Mouse (Mus musculus): ENCODE measurements around the gene Scaf4.
"Not testable (repeated sequence)": the region's sequence is repeated elsewhere in the genome, so short reads cannot be mapped to it uniquely, and the experiment has no call there.

Scaf4 gene

DNA sequence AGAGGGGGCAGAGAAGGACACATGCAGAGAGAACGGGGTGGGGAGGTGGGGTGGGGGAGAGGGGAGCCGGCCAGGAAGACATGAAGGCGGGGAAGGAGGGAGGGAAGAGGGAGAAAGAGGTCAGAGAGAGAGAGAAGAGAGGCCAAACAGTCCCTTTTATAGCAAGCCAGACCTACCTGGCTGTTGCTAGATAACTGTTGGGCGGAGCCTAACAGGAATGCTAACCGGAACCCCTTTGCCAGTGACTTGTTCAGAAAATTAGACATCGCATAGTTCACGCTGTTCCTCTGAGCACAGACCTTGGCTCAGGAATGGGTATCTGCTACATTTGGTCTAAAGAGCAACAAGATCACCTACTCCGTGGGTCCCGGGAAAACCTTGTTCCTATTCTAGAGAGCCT, 6.7 kb upstream of the Scaf4 start:
- no peak for DNase-seq

DNA sequence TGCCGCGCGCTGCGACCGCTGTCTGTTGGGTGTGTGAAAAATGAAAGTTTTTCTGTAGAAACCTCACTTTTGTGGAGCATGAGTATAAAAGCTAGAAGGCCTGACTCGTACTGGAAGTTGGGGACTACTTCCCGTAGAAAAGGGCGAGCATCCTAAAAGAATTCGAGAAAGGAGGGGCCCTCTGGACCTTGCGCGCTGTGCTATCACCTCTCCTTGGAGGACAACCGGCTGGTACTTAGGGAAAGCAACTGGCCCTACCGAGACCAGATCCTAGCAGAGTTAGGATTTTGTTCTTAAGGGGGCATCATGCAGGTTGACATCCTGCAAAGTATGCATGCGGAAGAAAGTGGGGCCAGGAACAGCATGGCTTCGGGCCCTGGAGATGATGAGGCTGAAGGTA, 613 bp upstream of the Scaf4 start:
- no peak for DNase-seq

DNA sequence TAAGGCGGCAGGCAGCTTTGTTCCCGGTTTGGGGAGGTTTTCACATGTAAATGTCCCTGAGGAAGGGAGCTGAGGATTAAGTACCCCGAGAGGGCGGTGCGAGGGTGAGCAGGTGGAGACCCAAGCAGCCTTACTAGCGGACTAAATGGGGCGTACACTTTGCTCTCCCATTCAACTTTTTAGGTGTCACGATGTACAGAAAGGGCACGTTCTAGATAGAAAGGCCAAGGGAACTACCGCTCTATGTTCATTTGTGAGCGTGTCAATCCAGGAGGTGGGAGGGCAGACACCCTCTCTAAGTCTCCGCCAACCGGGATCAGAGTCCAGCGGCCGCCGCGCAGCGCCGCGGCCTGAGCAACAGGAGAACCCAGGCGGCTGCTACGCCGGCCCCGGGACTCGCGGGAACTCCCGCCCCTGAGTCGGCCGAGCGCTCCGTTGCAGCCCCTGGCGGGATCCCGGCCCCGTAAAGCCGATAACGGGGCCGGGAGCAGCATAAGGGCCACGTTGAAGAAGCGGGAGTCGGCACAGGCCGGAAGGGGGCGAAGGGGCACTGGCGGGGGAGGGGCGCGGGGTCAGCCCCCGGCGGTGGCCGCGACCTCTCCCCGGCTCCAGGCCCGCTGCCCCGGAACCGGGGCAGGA, 918 bp downstream of the Scaf4 start:
- DNase-seq: peak; percentile 38

DNA sequence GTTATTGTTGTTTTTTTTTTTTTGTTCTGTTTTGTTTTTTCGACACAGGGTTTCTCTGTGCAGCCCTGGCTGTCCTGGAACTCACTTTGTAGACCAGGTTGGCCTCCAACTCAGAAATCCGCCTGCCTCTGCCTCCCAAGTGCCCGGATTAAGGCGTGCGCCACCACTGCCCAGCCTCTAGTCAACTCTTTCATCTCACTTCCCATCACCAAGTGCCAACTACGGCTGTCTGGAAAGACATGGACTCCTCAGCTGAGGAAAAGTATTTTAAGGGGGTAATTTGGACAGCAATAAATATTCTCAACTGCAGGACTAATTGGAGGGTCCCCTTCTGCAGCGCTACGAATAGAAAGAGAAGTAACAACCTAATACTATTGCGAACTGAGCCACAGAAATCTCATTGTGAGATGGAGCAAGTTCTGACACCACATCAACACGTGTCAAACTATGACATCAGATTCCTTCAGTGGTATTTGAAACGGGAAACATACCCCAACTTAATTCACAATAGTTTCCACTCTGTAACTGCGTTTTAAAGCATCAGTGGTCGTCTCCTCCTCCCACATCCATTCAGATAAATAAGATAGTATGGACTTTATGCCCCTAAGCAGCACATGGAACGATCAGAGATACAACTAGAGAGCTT, 1.6 kb downstream of the Scaf4 start:
- DNase-seq: no peak

DNA sequence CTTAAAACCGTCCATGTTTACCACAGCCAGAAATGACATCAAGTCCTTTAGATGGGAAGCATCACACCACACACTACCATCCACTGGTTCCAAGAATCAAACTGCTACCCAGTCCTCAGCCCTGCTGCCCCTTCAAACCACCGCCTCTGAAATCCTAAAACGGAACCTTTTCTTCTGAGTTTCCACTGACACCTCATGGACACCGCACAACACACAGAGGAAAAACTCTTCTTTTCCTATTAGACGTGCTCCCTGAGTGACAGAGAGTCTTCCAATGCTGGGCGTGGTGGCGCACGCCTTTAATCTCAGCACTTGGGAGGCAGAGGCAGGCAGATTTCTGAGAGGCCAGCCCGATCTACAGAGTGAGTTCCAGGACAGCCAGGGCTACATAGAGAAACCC, 2.9 kb downstream of the Scaf4 start:
- no peak for DNase-seq

DNA sequence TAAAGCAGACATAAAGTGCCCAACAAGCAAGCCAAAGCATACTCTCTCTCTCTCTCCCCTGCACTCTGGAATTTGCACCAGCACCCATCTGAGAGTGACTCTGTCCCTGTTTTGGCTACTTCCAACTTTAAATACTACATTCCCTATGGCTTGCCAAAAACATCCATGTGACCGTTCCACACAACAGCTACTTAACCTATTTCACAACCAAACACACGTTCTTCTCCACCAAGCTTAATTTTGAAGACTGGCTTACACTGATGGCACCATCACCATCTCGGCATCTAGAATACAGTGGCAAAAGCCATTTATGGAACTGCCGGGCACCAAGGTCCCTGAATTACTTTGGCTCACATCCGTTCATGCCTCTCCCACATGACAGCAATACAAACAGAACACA, 3.3 kb downstream of the Scaf4 start:
- peak; percentile 16 for DNase-seq

DNA sequence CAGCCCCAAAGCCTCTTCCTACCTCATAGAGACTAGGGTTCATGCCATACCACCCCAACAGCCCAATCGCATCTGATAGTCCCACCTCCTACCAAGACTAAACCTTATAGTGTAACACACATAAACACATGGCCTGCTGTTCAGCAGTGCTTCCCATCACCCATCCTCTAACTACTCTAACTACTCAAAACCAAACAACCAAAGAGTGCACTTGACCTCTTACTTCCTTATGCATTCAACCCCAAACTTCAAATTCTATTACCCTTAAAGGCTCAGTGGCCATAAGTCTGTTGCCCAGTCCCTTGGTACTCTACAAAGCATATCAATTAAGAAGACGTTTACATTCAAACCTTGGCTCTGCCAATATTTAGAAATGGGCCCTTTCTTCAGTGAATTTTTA, 3.8 kb downstream of the Scaf4 start:
- DNase-seq: no peak

DNA sequence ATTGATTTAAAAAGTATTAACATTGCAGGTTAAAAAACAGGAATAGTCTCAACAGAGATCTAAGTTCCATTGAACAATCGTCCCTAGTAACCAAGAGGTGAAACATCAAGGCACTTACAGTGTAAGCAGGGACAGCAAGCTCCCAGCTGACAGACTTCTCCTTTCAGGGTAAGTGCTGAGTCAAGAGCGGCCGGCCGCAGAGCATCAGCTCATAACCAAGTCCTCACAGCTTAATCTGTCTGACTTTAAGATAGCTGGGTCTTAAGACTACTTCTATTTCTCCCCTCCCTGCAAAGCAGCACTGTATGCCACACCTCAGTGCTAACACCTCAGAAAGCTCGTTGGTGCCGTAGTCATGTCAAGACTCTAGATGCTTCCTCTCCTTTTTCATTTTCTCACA, 5.2 kb downstream of the Scaf4 start:
- no peak for DNase-seq

DNA sequence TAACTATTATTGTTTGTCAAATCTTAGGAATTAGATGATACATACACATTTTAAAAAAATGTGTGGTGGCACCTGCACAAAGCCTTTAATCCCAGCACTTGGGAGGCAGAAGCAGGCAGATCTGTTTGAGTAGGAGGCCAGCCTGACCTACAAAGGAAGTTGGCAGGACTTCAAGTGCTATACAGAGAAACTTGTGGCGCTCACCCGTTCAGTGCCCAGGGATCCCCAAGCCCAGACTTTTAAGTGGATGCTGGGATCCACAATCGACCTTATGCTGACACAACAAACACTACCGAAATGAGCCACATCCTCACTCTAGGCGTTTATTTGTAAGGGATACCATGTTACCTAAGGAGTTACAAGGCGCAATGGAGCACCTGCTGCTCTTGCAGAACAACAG, 8.8 kb downstream of the Scaf4 start:
- no peak for DNase-seq

DNA sequence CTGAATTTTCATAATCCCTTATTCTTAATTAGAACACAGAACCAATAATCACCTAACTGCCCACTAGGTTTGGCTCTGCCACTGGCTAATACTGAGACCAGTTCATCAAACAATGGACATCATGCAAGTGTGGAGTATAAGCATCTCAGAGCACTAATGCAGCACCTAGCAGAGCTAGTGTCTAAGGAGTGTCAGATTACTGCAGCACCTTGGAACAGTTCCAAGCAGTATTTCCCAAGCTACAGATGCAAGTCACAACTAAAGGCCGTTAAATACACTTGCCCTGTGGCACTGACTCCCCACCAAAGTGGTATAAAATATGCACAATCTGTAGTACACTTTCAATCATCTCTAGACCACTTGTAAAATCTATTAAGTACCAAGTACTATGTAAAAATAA, 17.7 kb downstream of the Scaf4 start:
- DNase-seq: no peak

DNA sequence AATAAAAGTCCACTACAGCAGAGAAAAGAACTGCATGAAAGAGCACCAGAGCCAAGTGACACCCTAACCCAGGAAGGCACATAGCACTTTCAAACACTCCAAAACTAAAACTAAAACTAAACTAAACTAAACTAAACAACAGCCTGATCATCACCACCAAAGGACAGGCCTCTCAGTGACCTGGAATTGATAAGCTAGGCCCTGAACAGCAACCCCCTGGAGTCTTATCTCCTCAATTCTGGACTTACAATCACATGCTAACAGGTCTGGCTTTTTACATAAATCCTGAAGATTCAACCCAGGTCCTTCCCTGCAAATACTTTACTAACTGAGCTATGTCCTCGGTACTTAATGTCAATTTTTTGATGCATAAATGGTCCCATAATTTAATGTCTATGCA, 19.2 kb downstream of the Scaf4 start:
- DNase-seq: no peak

DNA sequence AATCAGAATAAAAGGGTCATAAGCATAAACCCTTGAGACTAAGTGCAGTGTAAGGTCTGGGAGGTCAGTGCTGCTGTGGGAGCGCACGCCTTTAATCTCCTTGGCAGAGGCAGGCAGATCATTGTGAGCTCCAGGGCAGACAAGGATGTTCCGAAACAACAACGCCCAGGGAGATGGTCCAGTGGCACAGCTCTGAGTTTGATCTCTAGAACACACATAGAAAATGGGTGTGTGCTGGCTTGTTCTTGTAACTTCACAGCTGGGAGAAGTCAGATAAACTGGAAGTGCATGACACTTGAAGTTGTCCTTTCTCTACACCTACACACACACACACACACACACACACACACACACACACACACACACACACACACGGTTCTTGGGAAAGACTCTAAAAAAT, 20.3 kb downstream of the Scaf4 start:
- DNase-seq: no peak

DNA sequence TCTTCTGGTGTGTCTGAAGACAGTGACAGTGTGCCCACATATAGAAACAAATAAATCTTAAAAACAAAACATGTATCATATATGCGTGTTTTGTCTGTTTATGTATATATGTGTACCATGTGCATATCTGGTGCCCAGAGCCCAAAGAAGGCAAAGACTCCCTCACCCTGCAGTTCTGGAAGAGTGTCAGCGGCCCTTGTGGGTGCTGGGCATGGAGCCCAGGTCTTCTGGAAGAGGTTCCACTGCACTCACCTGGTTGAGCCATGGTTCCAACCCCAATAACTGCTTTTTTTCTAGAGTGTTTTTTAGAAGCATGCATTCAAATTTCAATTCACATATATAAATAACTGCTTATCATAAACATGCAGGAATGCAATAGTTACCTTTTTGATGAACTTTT, 22.5 kb downstream of the Scaf4 start:
- DNase-seq: no peak

DNA sequence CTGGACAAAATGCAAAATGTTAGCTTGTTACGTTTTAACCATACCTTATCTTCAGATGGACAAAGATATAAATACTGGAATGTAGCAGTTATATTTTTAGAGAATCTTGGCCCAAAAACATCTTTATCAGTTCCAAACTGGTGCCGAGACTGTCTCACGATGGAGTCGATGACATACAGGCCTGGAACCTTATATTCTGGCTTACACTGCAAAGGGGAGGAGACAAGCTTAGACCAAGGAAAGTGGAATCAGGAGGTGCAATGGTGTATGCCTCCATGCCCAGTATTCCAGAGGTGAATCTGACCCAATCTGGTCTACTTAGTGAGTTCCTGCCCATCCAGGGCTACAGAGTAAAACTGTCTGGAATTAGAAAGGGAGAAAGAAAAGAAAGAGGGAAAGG, 24.2 kb downstream of the Scaf4 start:
- no peak for DNase-seq

DNA sequence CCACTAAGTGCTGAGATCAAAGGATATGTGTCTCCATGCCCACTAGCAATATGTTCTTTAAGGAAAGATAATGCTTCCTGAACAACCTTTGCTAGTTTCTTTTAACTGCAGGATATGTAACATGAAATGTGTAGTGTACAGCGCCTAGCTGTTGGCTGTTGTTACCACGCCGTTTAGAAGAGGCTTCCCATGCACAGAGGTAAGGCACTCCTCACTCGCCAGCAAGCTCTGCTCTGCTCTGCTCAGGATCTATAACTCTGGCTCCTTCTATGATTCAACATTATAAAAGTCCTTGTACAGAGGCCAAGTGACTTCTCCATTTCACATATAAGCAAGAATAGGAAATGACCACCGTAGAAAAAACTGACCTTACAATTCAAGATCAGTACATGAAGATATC, 24.7 kb downstream of the Scaf4 start:
- no peak for DNase-seq

DNA sequence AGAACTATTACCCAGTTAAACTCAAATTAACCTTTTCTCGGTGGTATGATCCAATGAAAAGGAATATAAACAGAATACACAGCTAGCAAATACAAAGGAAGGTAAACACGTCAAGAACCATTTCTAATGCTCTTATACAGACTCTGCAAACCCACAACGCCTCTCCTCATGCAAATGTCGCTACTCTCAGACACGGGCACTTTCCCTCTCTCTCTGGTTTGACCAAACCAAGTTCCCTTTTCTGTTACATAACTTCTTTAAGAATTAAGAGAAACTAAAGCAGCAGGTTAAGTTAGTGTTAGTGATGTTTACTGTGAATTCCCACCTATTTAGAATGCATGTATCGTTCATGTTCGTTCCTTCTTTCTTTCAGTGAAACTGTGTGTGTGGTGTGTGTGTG, 25.4 kb downstream of the Scaf4 start:
- no peak for DNase-seq

DNA sequence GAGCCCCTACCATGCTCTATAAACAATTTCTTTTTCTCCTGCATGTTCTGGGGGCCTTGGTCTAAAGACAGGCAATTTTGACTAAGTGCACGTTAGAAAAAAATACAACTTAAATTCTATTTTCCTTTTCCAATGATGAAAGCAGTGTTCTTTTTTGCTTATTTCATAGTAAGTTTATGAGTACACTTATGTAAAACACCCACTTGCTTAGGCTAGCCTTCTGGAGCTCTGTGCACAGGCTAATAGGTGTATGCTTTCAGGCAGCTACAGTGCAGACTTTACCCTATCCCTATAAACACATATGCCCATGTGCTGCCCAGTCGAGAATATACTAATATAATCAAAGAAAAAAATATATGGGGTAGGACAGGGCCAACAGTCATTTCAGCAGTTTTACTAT, 31.8 kb downstream of the Scaf4 start:
- DNase-seq: no peak

DNA sequence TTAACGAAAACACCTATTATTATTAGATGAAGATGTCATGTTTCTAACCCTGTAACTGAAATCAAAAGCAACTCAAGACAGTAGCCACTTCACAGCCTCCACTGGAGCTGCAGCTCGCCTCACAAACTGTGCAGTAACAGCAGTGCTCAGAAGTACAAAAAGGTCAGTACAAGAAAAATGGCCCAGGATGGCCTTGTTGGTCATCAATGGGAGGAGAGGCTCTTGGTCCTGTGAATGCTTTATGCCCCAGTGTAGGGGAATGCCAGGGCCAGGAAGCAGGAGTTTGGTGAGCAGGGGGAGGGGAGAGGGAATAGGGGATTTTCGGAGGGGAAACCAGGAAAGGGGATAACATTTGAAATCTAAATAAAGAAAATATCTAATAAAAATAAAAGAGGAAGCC, 33.0 kb downstream of the Scaf4 start:
- not testable (repeated sequence) for DNase-seq

DNA sequence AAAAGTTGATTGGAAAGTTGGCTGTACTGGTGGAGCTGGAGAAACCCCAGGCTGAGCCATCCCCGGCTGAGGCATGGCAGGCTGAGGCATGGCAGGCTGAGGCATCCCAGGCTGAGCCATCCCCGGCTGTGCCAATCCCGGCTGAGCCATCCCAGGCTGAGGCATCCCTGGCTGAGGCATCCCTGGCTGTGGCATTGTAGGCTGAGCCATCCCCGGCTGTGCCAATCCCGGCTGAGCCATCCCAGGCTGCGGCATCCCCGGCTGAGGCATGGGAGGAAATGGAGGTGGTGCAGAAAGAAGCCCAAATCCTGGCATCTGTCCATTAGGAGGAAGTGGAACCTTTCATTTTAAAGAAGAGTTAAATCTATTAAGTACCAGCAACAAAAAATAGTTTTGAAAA, 34.2 kb downstream of the Scaf4 start:
- DNase-seq: no peak

DNA sequence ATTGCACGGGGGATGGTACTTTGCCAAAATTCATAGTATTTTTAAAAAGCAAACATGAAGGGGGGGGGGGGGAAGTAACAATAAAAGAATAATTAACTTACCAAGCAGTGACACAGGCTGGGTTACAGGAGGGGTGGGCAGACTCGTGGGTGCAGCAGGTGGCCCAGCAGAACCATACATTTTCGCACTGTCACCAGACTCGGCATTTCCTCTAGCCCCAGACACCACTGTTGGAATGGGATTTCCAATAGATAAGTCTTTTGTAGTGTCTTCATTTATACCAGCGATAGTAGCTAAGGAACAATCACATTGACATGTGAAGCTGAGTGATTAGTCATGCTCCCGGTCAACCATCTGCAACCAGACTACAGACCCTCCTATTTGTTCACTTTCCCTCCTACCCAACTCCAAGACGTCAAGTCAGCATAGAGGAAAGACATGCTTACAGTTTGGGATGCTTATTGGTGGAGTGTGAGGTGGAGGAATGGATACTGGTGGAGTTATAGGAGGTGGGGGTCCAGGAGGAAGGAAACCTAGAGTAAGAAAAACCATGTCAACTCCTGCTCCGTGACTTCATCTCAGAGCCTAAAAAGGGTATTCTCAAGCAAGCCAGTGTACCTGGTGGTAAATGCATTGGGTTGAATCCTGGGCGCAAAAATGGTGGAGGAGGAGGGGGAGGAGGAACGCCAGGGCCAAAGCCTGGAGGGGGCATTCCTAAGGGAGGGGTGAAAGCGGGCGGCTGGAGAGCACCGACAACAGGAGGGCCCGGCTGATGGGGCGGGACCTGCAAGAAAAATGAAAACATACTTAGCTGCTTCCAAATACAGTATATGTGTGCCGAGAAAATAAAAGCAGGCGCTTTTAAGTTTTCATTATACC, 41.6 kb downstream of the Scaf4 start:
- no peak for DNase-seq

DNA sequence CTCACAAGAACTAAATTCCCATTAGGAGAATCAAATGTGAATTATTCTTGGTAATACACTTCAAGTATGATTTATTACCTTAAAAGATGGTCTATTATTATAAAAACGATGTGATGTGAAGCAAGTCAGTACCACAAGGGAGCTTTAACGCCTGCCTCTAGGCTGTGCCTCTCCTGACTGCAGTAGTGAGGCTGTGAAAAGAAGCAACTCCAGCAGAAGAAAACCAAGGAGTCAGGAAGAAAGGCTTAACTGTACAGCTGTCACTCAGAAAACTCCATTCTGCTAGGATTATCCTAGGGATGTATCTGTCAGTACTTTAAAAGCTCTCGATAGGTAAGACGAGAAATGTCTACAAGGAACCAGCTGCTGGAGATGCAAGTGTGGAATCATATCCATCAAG, 42.4 kb downstream of the Scaf4 start:
- no peak for DNase-seq

DNA sequence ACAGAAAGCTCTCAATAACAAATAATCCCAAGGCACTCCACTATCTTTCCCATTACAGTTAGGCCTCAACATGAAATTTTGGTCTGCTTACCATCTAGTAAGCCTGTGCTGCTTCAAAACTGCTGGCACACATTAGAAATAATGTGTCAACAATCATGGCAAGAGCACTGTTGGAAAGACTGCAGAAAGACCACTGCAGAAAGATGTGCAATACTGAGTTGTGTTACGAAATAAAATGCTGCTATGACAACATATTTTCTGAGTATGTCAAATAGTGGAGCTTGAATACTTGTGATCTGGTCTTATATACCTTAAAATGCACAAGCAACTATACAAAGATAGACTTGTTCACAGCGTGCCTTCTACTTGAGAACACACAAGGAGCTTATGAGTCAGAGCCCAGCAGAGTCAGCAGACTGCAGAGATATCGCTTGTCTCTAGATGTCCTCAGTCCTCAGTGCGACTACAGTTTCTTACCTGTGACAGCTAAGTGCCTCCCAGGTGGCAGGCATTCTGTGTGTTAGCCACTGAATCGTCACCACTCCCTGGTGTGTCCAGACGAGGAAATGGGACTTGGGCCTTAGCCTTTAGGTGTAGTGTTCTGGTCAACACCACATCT, 45.1 kb downstream of the Scaf4 start:
- DNase-seq: no peak

DNA sequence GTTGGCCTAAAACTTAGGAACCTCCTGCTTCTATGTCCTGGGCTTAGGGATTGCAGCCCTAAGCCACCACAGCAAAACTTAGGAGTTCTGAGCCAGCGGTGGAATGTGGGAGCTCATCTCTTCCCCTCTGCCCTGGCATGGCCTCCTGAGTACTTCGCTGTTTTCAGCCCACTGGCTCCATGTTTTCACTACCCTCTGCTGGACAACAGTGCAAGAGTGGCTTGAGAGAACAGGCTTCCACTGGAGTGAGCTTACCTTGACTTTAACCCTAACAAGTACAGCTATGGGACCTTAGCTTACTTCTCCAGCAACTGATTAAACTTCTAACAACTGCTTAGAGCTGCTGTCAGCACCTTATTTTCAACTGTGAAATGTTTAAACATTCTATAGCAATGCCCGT, 49.1 kb downstream of the Scaf4 start:
- DNase-seq: no peak

DNA sequence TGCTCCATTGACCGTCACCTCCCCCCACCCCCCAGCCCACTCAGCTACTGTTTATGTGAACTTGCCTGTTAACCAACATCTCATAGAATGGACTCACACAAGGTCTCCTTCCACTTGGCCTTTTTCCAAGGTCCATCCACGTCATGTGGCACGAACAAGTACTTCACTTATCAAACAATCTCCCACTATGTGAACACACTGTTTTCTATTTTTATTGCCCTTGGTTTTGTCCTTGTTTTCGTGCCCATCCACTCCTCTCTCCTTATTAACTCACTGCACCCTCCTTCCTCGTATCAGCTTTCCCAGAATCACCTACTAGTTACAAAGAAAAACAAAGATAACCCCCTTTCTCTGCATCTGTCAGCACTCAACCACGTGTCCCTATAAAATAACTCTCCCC, 49.7 kb downstream of the Scaf4 start:
- DNase-seq: no peak

All from lung, postnatal 14 days (tissue).